Mouse (Mus musculus): Measurements from ENCODE around the gene Rps19bp1.

Gene Rps19bp1

GRCm38 (mm10) chr15:80217476-80217875 lies 46.6 kb downstream of the Rps19bp1 start:
- no peak for DNase-seq

GRCm38 (mm10) chr15:80216480-80216820 lies 47.7 kb downstream of the Rps19bp1 start:
- DNase-seq, result no peak

GRCm38 (mm10) chr15:80215716-80216479 lies 48.2 kb downstream of the Rps19bp1 start:
- peak; percentile 61 to 71 for DNase-seq

- DNase-seq, result no peak
Observed at GRCm38 (mm10) chr15:80213688-80214087, 50.4 kb downstream of the Rps19bp1 start.
